Mouse (Mus musculus) erythroblast, embryonic 14.5 days (primary cell): ENCODE measurements at regions not wholly inside any gene's neighbourhood (a gene's known extent, or its start where the extent isn't known, plus 50 kb on each side); places are given as distances from the start of the nearest gene placed in this dataset.

Experiments
- GATA1 ChIP-seq: IDR thresholded peaks from 2 replicates; pipeline ENCODE4 v1.6.1; 2012; ENCODE audit warnings: low read length, inconsistent platforms, mixed read lengths
- TAL1 ChIP-seq: IDR thresholded peaks from 3 replicates; pipeline ENCODE4 v1.6.1; 2012; ENCODE audit warnings: low read length, inconsistent platforms, mixed read lengths

- no peak for TF ChIP-seq GATA1
- TF ChIP-seq TAL1 = no peak
These were observed 307.4 kb downstream of the Etnk1 start for GRCm38 (mm10) chr6:143474396-143474795.
